Mouse (Mus musculus) ES-Bruce4 (cell line): ENCODE results near the gene Npas4.

Source experiments
- CTCF ChIP-seq: IDR thresholded peaks from one replicate; pipeline ENCODE4 v1.8.1; 2011; ENCODE audit warnings: low read depth, low read length
- POLR2A ChIP-seq: IDR thresholded peaks from one replicate; pipeline ENCODE4 v1.8.1; 2011; ENCODE audit warnings: low read length; ENCODE audit not compliant: insufficient read depth

DNA sequence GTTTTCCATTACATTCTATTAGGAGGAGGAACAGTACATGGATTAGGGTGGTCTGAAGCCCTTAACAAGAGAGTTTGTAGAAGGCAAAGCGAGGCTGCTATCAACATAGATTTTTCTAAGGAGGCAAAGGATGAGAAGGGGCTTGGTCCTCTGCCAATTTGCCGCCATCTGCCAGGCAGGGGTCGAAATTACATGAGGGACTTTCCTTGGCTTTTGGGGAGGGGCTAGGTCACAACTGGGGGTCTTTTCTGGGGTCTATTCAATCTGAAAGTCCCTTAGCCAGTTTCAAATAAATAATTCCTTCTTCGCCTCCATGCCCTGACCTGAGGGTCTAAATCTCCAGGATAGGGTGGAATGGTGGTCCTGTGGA is at the start of gene Npas4:
- TF ChIP-seq CTCF (no peak), POLR2A (no peak)
